Mouse (Mus musculus): Measurements from ENCODE around the gene Stk10. TPM values are rescaled to one million over a fixed set of nuclear protein-coding genes. Genes with fewer than 3 reads are reported as not detected.

The Stk10 gene
- polyA plus RNA-seq, 1 experiment from 2014 or later: 2.0 TPM

DNA sequence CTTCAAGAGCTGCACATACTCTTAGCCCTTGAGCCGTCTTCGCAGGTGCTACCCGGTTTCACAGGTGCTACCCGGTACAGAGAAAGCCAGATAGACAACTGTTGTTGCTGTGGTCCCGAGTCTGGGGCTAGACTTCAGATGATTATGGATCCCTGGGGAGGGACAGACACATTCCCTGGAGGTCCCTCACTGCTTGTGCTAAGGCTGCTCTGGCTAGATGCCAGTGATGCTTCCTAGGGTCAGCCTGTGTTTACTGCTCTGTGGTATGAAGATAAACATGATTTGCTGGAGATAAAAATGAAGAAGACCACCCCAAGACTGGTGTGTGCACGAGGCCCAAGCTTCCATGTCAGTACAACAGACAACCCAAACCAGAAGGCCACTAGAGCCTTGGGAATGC is 10.9 kb downstream of the Stk10 start:
- Histone ChIP-seq H3K4me3 (no peak overlapping the region), H3K36me3 (replicated peaks) (no peaks in the 10 kb centered on the region), H3K4me1 (peaks cover 6% of the 10 kb centered on the region), H3K27ac (no peak overlapping the region), H3K9ac (no peak overlapping the region), H3K9me3 (no peaks in the 10 kb centered on the region), H3K4me2 (no peak overlapping the region), H3K27me3 (replicated peaks) (no peaks in the 10 kb centered on the region)
- 85% methylated on average over 6 of the region's 6 CpGs for WGBS
- ATAC-seq (replicated peaks): no peak

DNA sequence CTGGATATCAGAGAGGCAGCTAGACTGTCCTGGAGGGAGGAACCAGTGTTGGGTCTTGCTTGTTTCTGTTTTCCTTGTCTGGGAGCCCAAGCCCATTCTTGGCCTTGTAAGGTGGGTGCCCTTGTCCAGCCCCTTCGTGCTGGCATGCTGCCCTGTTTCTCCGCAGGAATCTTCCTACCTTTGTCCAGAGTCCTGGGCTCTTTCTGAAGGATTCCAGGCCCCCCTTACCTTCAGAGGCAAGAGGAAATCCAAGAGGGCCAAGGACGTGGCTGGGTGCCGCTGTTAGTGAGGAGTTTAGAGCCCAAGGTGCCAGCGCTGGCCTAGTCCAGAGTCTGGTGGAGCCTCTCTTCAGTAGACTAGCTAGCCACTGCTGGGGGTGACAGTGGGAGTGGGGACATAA is 11.4 kb downstream of the Stk10 start:
- H3K36me3 ChIP-seq (replicated peaks): no peaks in the 10 kb centered on the region
- 93% methylated on average over 5 of the region's 5 CpGs for WGBS
- H3K4me2 ChIP-seq: no peak overlapping the region
- ATAC-seq (replicated peaks): no peak
- H3K9ac ChIP-seq: no peak overlapping the region
- H3K4me1 ChIP-seq: peaks cover 9% of the 10 kb centered on the region
- H3K27ac ChIP-seq: no peak overlapping the region
- H3K4me3 ChIP-seq: no peak overlapping the region
- H3K27me3 ChIP-seq (replicated peaks): no peaks in the 10 kb centered on the region
- H3K9me3 ChIP-seq: no peaks in the 10 kb centered on the region

DNA sequence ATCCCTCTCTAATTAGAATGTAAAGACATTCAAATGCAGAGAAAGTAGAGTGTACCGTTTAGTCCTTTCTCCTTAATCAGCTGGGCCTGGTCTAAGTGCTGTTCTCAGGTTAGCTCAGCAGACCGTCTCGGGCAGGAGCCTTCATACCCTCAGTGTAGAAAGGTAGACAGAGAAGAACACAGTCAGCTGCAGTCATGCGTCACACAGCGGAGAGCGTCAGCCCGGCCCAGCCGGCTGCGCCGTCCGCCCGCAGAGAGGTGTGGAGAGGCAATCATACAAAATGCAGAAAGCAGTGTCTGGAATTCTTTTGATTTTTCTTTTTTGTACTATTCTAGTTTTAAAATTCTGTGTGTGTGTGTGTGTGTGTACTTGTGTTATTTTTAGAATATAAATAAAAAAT is 12.5 kb downstream of the Stk10 start:
- Histone ChIP-seq H3K27ac (no peak overlapping the region), H3K9me3 (no peaks in the 10 kb centered on the region), H3K4me3 (no peak overlapping the region), H3K4me2 (no peak overlapping the region), H3K9ac (no peak overlapping the region), H3K27me3 (replicated peaks) (no peaks in the 10 kb centered on the region), H3K4me1 (peaks cover 11% of the 10 kb centered on the region), H3K36me3 (replicated peaks) (no peaks in the 10 kb centered on the region)
- ATAC-seq (replicated peaks): peak; percentile 69; the same call in 1 of the 2 replicates
- WGBS: 48% methylated on average over 12 of the region's 12 CpGs

DNA sequence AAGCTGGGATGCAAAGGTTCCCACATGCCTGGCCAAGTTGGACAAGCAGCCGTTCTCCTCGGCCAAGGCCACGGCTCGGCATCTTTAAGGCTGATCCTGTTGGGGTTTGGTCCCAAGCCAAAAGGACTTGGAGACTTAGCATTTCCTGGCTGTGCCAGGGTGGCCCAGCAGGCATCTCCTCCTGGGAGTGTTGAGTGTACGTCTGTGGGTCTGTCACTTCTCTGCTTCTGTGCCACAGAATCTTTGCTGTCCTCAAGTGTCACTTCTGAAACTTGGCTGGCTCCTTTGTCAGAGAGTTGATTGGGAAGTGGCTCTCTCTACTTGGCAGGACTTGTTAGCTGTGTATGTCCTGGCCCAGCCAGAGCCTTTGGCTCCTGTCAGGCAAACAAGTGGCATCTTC is 13.4 kb downstream of the Stk10 start:
- no peak overlapping the region for H3K4me3 ChIP-seq
- no peaks in the 10 kb centered on the region for H3K36me3 ChIP-seq (replicated peaks)
- H3K4me2 ChIP-seq: no peak overlapping the region
- H3K9me3 ChIP-seq: no peaks in the 10 kb centered on the region
- ATAC-seq (replicated peaks): no peak
- peaks cover 11% of the 10 kb centered on the region for H3K4me1 ChIP-seq
- H3K9ac ChIP-seq: no peak overlapping the region
- H3K27me3 ChIP-seq (replicated peaks): no peaks in the 10 kb centered on the region
- H3K27ac ChIP-seq: no peak overlapping the region
- WGBS: 75% methylated on average over 5 of the region's 5 CpGs

DNA sequence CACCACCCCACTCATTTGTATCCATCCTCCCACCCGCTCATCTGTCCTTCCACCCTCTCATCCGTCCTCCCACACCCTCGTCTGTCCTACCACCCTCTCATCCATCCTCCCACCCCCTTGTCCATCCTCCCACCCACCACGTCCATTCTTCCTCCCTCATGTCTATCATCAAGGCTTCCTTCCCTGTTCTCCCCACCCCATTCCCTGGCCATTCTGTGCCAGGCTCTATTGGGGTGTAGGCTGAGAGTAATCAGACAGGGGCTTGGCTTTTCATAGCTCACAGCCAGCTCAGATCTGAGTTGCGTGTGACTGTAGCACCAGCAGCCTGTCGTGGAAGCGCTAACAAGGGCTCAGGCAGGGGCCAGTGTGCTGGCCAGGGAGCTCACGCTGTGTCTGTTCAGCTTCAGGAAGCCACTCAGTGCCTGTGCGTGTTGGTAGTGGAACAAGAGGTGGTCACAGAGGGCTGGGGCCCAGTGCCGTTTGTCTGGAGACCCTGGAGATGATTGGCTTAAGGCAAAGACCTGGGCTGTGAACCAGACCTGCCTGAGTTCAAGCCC is 14.4 kb downstream of the Stk10 start:
- Histone ChIP-seq H3K4me3 (no peak overlapping the region), H3K4me2 (no peak overlapping the region), H3K27ac (no peak overlapping the region), H3K9me3 (no peaks in the 10 kb centered on the region), H3K9ac (no peak overlapping the region), H3K27me3 (replicated peaks) (no peaks in the 10 kb centered on the region), H3K4me1 (peaks cover 13% of the 10 kb centered on the region), H3K36me3 (replicated peaks) (no peaks in the 10 kb centered on the region)
- ATAC-seq (replicated peaks): no peak
- 75% methylated on average over 10 of the region's 10 CpGs for WGBS

DNA sequence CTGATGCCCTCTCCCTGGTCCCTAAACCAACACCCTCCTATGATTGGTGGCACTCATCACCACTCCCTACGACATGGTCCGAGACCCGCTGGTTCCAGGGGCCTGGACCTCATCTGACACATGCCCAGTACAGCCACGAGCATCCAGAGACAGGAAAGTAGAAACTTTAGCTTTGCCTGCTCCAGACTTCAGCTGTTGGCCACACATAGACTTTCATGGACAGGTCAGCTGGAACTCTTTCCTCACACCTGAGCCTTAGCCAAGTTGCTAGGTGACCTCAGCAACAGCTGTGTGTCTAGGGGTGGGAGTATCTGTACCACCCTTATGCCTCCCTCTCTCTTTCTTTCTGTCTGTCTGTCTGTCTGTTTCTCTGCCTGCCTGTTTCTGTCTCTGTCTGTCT is 15.1 kb downstream of the Stk10 start:
- Histone ChIP-seq H3K36me3 (replicated peaks) (no peaks in the 10 kb centered on the region), H3K27me3 (replicated peaks) (no peaks in the 10 kb centered on the region), H3K4me2 (no peak overlapping the region), H3K9ac (no peak overlapping the region), H3K4me3 (no peak overlapping the region), H3K27ac (no peak overlapping the region), H3K9me3 (no peaks in the 10 kb centered on the region), H3K4me1 (peaks cover 19% of the 10 kb centered on the region)
- WGBS: 89% methylated on average over 4 of the region's 4 CpGs
- no peak for ATAC-seq (replicated peaks)

DNA sequence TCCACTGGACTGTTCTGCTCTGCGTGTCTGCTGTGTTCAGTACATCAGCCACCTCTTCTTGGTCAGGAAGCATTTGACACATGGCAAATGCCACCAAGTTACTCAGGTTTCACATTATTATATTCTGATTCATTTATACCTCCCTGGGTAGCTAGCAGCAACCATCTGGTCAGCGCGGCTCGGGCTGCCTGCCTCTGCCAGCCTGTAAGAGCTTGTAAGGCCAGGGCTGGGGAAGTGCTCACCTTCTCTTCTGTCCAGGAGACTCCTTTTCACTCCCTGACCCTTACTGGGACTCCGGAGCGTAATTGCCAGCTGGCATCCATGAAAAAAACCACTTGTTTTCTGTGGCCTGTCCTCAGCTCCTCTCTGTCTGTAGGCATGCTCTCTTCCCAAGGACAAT is 16.1 kb downstream of the Stk10 start:
- WGBS: 55% methylated on average over 6 of the region's 6 CpGs
- no peaks in the 10 kb centered on the region for H3K27me3 ChIP-seq (replicated peaks)
- no peak overlapping the region for H3K27ac ChIP-seq
- H3K4me1 ChIP-seq: peaks cover 19% of the 10 kb centered on the region
- H3K36me3 ChIP-seq (replicated peaks): no peaks in the 10 kb centered on the region
- no peak for ATAC-seq (replicated peaks)
- H3K4me2 ChIP-seq: no peak overlapping the region
- H3K9ac ChIP-seq: no peak overlapping the region
- no peak overlapping the region for H3K4me3 ChIP-seq
- no peaks in the 10 kb centered on the region for H3K9me3 ChIP-seq

DNA sequence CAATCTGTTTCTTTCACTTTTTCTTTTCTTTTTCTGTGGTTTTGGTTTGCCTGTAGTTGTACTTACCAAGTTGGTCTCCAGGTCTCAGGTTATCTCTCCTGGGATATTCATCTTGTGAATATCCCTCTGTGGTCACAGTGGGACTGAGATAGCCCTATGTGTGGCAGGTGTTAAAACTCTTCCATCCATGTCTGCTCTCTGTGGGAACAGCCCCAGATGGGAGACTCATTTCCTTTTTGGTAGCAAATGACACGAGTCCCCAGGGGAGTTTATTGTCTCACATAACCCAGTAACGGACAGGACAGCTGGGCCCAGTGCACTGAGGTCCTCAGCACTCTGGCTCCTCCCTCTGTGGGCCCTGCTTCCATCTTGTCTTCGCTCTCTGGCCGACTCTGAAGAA is 17.0 kb downstream of the Stk10 start:
- no peaks in the 10 kb centered on the region for H3K36me3 ChIP-seq (replicated peaks)
- 55% methylated on average over 4 of the region's 4 CpGs for WGBS
- no peaks in the 10 kb centered on the region for H3K9me3 ChIP-seq
- peaks cover 19% of the 10 kb centered on the region for H3K4me1 ChIP-seq
- no peak overlapping the region for H3K4me2 ChIP-seq
- no peak overlapping the region for H3K27ac ChIP-seq
- no peak overlapping the region for H3K4me3 ChIP-seq
- no peak for ATAC-seq (replicated peaks)
- no peaks in the 10 kb centered on the region for H3K27me3 ChIP-seq (replicated peaks)
- H3K9ac ChIP-seq: no peak overlapping the region

DNA sequence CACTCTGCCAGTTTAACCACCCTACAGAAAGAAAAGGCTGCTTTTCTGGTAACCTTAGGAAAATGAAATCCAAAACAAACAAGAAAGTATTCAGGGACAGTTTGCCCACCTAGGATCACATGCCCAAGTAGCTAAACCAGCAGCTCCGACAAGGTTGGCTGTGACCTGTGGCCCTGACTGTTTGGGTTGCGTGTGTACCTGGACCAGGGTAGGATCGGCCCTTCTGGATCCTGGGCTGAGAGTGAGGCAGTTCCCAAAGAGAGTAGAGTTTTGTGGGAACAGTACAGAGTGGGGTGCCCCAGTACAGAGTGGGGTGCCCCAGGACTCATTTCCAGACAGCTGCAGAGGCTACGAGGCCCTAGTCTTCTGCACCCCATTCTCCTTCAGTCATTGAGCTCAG is 18.0 kb downstream of the Stk10 start:
- Histone ChIP-seq H3K4me3 (no peak overlapping the region), H3K9me3 (no peaks in the 10 kb centered on the region), H3K27me3 (replicated peaks) (no peaks in the 10 kb centered on the region), H3K4me1 (peaks cover 15% of the 10 kb centered on the region; the same call in 1 of the 2 replicates), H3K9ac (no peak overlapping the region), H3K4me2 (no peak overlapping the region), H3K36me3 (replicated peaks) (no peaks in the 10 kb centered on the region), H3K27ac (no peak overlapping the region)
- WGBS: 93% methylated on average over 4 of the region's 4 CpGs
- ATAC-seq (replicated peaks): no peak

DNA sequence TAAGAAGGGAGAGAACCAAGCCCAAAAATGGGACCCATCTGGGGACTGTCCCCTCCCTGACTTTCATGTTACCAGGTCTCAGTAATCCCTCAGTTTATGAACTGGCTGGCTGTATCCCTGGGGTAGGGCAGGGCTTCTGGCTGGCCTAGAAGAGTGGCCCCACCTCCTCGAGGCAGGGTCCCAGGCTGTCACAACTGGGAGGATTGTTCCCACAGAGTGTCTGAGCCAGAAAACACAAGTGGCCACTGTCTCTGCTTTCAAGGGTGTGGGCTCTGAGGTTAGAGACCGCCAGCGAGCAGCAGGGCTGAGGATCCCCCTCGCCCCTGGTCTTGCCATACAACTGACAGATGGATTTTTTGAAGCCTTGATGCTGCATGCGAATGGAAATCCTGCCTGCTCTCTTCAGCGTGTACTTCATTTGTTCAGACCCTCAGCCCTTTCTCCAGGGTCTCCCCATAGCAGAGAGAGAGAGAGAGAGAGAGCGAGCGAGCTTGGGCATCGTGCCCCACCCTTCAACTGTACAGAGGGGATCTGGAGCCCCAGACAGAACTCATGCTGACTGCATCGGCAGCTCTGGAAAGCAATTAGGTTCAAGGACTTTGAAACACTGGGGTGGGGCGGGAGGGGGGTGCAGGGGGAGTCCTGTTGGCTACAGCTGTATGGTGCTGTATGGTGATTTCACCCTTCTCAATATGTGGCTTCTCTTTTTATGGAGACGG is 18.6 kb downstream of the Stk10 start:
- peak; percentile 59 for ATAC-seq (replicated peaks)
- Histone ChIP-seq H3K4me3 (no peak overlapping the region), H3K4me2 (no peak overlapping the region), H3K9ac (no peak overlapping the region), H3K36me3 (replicated peaks) (no peaks in the 10 kb centered on the region), H3K4me1 (peaks cover 15% of the 10 kb centered on the region; the same call in 1 of the 2 replicates), H3K9me3 (no peaks in the 10 kb centered on the region), H3K27ac (no peak overlapping the region), H3K27me3 (replicated peaks) (no peaks in the 10 kb centered on the region)
- WGBS: 53% methylated on average over 12 of the region's 12 CpGs

DNA sequence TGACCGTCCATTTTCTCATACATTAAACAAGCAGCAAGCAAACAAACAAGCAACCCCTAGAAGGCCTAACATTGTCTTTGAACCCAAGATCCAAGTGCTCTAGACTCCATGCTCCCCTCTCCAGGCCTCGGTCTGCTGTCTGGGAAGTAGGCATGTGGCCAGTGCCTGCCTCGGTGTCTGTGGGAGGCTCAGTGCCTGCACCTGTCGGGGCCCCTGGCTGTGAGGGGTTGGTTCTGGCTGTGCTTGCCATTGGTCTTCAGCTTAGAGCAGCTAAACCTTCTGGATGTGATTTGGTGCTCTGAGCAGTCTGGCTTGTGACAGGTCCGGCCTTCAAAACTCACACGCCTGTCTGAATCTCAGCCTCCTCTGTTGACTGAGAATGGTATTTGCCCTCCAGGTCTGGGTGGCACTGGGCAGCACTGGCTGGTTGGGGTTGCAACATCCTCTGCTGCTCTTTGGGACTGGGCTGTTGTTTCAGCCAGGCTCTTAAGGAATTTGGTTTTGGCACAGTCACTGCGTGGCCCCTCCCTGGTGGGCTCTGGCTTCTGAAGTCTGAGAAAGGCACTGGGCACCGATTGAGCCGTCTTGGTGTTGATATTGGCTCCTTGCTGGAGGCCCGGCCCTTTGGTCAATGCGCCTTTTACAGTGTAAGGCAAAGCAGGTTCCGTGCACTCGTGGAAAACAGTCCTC is 19.4 kb downstream of the Stk10 start:
- Histone ChIP-seq H3K4me1 (peaks cover 15% of the 10 kb centered on the region; the same call in 1 of the 2 replicates), H3K9ac (no peak overlapping the region), H3K36me3 (replicated peaks) (no peaks in the 10 kb centered on the region), H3K4me3 (no peak overlapping the region), H3K27me3 (replicated peaks) (no peaks in the 10 kb centered on the region), H3K27ac (no peak overlapping the region), H3K9me3 (no peaks in the 10 kb centered on the region), H3K4me2 (no peak overlapping the region)
- ATAC-seq (replicated peaks): no peak
- 74% methylated on average over 13 of the region's 13 CpGs for WGBS

DNA sequence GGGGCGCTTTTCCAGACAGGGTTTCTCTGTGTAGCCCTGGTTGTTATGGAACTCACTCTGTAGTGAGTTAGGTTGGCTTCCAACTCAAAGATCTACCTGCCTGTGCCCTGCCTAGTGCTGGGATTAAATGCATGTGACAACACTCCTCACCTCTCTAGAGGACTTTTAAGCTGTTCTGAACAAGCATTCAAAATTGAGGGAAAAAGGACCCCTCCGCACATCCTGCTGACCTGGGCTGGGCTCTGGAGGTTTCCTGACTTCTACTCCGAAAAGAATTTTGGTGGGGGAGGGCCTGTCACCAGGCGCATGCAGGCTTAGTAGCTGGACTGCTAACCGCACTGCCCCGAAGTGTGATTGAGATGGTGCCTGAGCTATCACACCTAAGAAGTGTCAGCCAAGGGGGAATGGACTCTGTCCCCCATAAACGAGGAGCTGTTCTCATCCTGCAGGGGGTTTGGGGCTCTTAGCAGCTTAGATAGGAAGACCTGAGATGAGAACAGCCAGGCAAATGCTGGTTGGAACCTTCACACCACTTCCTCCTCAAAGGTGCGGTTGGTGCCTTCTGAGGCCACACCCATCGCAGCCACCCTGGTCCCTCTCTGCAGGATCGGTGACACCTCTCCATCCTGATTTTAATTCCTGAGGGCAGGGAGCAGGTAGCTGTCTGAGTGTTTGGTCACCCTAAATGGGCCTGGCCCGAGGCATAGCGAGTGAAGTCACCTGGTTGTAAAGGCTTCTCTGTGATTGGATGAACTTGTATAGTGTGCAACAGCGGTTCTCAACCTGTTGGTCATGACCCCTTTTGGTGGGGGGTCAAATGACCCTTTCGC is 20.4 kb downstream of the Stk10 start:
- H3K4me2 ChIP-seq: no peak overlapping the region
- H3K4me3 ChIP-seq: no peak overlapping the region
- no peaks in the 10 kb centered on the region for H3K9me3 ChIP-seq
- WGBS: 79% methylated on average over 14 of the region's 14 CpGs
- H3K4me1 ChIP-seq: peaks cover 13% of the 10 kb centered on the region; the same call in 1 of the 2 replicates
- no peaks in the 10 kb centered on the region for H3K27me3 ChIP-seq (replicated peaks)
- no peak overlapping the region for H3K27ac ChIP-seq
- H3K9ac ChIP-seq: no peak overlapping the region
- no peaks in the 10 kb centered on the region for H3K36me3 ChIP-seq (replicated peaks)
- no peak for ATAC-seq (replicated peaks)

Measured in midbrain, embryonic 15.5 days (tissue).